Mouse (Mus musculus): ENCODE measurements at regions not wholly inside any gene's neighbourhood (a gene's known extent, or its start where the extent isn't known, plus 50 kb on each side); places are given as distances from the start of the nearest gene placed in this dataset.
"Not testable (repeated sequence)": the region's sequence is repeated elsewhere in the genome, so short reads cannot be mapped to it uniquely, and the experiment has no call there.

DNA sequence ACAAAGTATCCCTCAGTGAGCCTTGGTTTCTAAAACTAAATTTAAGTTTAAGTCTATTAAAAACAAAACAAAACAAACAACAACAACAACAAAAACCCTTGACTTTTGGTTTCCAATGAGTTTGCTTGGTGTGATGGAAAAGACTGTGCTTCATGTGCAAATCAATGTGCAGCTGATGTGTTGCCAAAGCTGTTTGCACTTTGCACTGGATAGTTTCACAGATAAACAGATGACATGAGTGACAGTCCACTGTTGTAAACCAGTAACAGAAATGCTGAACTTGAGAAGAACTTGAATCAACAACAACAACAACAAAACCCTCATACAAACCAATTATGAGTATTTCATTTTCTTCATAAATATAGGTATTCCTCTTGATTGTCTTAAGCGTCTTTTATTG lies 412.6 kb upstream of the Cntn5 start:
- H3K27ac ChIP-seq = no peak overlapping the region
- ATAC-seq (replicated peaks; ENCODE audit: low FRiP score, low read depth) (no peak), DNase-seq (ENCODE audit: low spot score) (no peak)
- 85% methylated on average over 1 of the region's 1 CpGs for WGBS
- no peaks in the 10 kb centered on the region for H3K9me3 ChIP-seq (replicated peaks; ENCODE audit: low read length)
- H3K9ac ChIP-seq (ENCODE audit: low read depth, low read length) = no peak overlapping the region
- H3K4me1 ChIP-seq (replicated peaks; ENCODE audit: insufficient read depth, low read length) = no peaks in the 10 kb centered on the region
- H3K4me2 ChIP-seq (ENCODE audit: low read length) = no peak overlapping the region
- no peaks in the 10 kb centered on the region for H3K27me3 ChIP-seq (ENCODE audit: insufficient read depth, low read length)
- no peaks in the 10 kb centered on the region for H3K36me3 ChIP-seq (ENCODE audit: insufficient read depth, low read length)
- TF ChIP-seq CTCF (IDR thresholded peaks at IDR 0.05; ENCODE audit: low read depth) = no peak
- H3K4me3 ChIP-seq (replicated peaks; ENCODE audit: low read depth, low read length) = no peak overlapping the region

DNA sequence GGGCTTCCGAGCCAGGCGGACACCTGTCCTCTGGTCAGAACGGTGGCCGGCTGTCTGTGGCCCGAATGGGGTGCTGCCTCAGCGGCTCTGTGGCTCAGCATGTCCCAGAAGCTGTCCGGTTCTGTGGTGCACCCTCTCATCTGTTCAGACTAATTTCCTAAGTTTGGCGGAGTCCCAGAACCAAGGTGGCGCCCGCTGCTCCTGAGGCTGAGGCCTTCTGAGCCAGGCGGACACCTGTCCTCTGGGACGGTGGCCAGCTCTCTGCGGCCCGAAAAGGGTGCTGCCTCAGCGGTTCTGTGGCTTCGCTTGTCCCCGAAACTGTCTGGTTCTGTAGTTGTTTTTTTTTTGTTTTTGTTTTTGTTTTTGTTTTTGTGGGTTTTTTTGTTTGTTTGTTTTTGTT lies 392.5 kb upstream of the Cntn5 start:
- not testable (repeated sequence) for ATAC-seq (replicated peaks; ENCODE audit: low FRiP score, low read depth); H3K27me3 ChIP-seq (ENCODE audit: insufficient read depth, low read length); H3K4me1 ChIP-seq (replicated peaks; ENCODE audit: insufficient read depth, low read length); H3K9me3 ChIP-seq (replicated peaks; ENCODE audit: low read length); H3K4me2 ChIP-seq (ENCODE audit: low read length); H3K9ac ChIP-seq (ENCODE audit: low read depth, low read length); DNase-seq (ENCODE audit: low spot score); H3K4me3 ChIP-seq (replicated peaks; ENCODE audit: low read depth, low read length); H3K27ac ChIP-seq; H3K36me3 ChIP-seq (ENCODE audit: insufficient read depth, low read length)
- WGBS = 90% methylated on average over 17 of the region's 17 CpGs

GRCm38 (mm10) chr9:11285135-11285534 lies 380.6 kb upstream of the Cntn5 start:
- Histone ChIP-seq H3K9ac (ENCODE audit: low read depth, low read length) (no peak overlapping the region), H3K36me3 (ENCODE audit: insufficient read depth, low read length) (no peaks in the 10 kb centered on the region), H3K4me1 (replicated peaks; ENCODE audit: insufficient read depth, low read length) (no peaks in the 10 kb centered on the region), H3K27me3 (ENCODE audit: insufficient read depth, low read length) (no peaks in the 10 kb centered on the region), H3K4me2 (ENCODE audit: low read length) (no peak overlapping the region), H3K4me3 (replicated peaks; ENCODE audit: low read depth, low read length) (no peak overlapping the region), H3K9me3 (replicated peaks; ENCODE audit: low read length) (no peaks in the 10 kb centered on the region), H3K27ac (no peak overlapping the region)
- no peak for TF ChIP-seq CTCF (IDR thresholded peaks at IDR 0.05; ENCODE audit: low read depth)
- DNase-seq (ENCODE audit: low spot score) = no peak
- no peak for ATAC-seq (replicated peaks; ENCODE audit: low FRiP score, low read depth)
- WGBS = 72% methylated on average over 4 of the region's 4 CpGs

GRCm38 (mm10) chr9:11284549-11284948 lies 380.0 kb upstream of the Cntn5 start:
- no peak overlapping the region for H3K4me2 ChIP-seq (ENCODE audit: low read length)
- H3K36me3 ChIP-seq (ENCODE audit: insufficient read depth, low read length) = no peaks in the 10 kb centered on the region
- no peak for DNase-seq (ENCODE audit: low spot score)
- no peak overlapping the region for H3K27ac ChIP-seq
- H3K4me3 ChIP-seq (replicated peaks; ENCODE audit: low read depth, low read length) = no peak overlapping the region
- no peaks in the 10 kb centered on the region for H3K9me3 ChIP-seq (replicated peaks; ENCODE audit: low read length)
- no peak for ATAC-seq (replicated peaks; ENCODE audit: low FRiP score, low read depth)
- no peak overlapping the region for H3K9ac ChIP-seq (ENCODE audit: low read depth, low read length)
- no peak for TF ChIP-seq CTCF (IDR thresholded peaks at IDR 0.05; ENCODE audit: low read depth)
- no peaks in the 10 kb centered on the region for H3K4me1 ChIP-seq (replicated peaks; ENCODE audit: insufficient read depth, low read length)
- H3K27me3 ChIP-seq (ENCODE audit: insufficient read depth, low read length) = no peaks in the 10 kb centered on the region
- WGBS = 78% methylated on average over 1 of the region's 1 CpGs

DNA sequence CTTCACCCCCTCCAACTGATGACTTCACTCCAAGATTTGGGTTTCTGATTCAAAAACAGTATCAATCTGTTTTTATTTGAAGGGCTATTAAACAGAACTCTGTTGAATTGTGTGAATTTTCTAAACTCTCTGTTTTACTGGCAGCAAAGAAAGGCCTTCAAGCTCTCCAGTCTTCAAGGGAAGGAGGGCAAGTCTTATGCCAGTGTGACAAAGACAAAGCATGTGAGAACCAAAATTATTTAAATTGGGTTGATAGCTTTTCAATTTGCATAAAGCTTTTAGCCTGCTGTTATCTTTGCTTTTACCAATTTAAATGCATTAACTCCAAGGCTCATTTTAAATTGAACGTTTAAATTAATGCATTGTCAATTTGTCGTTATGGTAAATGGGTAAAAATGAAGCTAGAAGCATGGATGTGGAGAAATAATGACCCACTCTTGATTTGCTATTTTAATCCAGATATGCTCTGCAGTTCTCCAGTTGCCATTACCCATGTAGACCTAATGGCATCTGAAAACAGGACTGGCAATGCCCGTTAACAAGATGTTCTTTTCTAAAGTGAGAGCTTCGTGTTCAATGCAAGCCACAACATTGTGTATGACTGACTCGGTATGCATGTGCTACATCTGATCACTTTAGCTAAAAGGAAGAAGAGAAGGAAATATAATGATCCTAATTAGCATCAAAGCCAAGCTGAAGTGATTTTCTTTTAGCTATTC lies 375.0 kb upstream of the Cntn5 start:
- no peak for TF ChIP-seq CTCF (IDR thresholded peaks at IDR 0.05; ENCODE audit: low read depth)
- 85% methylated on average over 5 of the region's 5 CpGs for WGBS
- H3K27ac ChIP-seq = no peak overlapping the region

DNA sequence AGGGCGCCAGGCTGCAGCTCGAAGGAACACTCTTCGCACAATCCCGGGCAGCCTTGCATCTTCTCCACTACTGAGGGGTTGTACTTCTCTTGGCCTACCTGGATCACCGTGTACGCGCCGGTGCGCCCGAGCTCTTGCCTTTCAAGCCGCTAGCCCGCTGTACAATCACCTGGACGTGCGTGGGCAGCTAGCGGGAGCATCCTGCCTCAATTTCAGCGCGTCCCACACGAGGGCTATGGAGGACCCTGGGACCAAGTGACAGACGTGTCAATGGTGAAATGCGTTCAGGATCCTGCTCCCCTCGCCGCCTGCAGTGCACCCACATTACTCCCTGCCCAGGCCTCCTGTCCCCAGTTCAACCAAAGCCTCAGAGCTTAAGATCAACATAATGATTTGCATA lies 373.2 kb upstream of the Cntn5 start:
- ATAC-seq (replicated peaks; ENCODE audit: low FRiP score, low read depth) (no peak), DNase-seq (ENCODE audit: low spot score) (no peak)
- 94% methylated on average over 22 of the region's 22 CpGs for WGBS
- H3K4me1 ChIP-seq (replicated peaks; ENCODE audit: insufficient read depth, low read length) = no peaks in the 10 kb centered on the region
- TF ChIP-seq CTCF (IDR thresholded peaks at IDR 0.05; ENCODE audit: low read depth) = no peak
- no peak overlapping the region for H3K27ac ChIP-seq
- no peaks in the 10 kb centered on the region for H3K9me3 ChIP-seq (replicated peaks; ENCODE audit: low read length)
- no peak overlapping the region for H3K9ac ChIP-seq (ENCODE audit: low read depth, low read length)
- no peak overlapping the region for H3K4me2 ChIP-seq (ENCODE audit: low read length)
- H3K27me3 ChIP-seq (ENCODE audit: insufficient read depth, low read length) = no peaks in the 10 kb centered on the region
- no peak overlapping the region for H3K4me3 ChIP-seq (replicated peaks; ENCODE audit: low read depth, low read length)
- H3K36me3 ChIP-seq (ENCODE audit: insufficient read depth, low read length) = no peaks in the 10 kb centered on the region

More for the DNA sequence above, 375.0 kb upstream of the Cntn5 start:
- ATAC-seq (replicated peaks; ENCODE audit: low FRiP score, low read depth) (no peak), DNase-seq (ENCODE audit: low spot score) (no peak)
- Histone ChIP-seq H3K4me3 (replicated peaks; ENCODE audit: low read depth, low read length) (no peak overlapping the region), H3K9me3 (replicated peaks; ENCODE audit: low read length) (no peaks in the 10 kb centered on the region), H3K27me3 (ENCODE audit: insufficient read depth, low read length) (no peaks in the 10 kb centered on the region), H3K4me2 (ENCODE audit: low read length) (no peak overlapping the region), H3K9ac (ENCODE audit: low read depth, low read length) (no peak overlapping the region), H3K36me3 (ENCODE audit: insufficient read depth, low read length) (no peaks in the 10 kb centered on the region), H3K4me1 (replicated peaks; ENCODE audit: insufficient read depth, low read length) (no peaks in the 10 kb centered on the region)

DNA sequence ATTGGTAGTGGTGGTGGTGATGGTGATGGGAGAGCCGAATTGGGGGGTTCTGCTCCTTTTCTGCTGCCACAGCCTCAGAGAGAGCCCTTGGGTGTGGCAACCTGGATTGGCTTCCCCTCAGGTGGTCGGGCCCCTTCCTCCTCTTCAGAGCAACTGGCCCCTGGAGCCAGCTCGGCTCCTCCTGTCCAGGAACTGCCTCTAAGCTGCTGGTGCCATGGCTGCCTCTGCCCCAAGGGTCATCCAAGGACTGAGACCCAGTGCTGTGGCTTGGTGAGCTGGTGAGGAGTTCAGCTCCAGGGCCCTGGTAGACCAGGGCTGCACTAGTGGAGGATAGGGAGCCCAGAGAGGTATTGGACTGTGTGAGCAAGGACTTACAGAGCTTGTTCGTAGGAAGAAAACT lies 372.4 kb upstream of the Cntn5 start:
- no peak overlapping the region for H3K4me2 ChIP-seq (ENCODE audit: low read length)
- H3K27ac ChIP-seq = no peak overlapping the region
- no peaks in the 10 kb centered on the region for H3K36me3 ChIP-seq (ENCODE audit: insufficient read depth, low read length)
- no peaks in the 10 kb centered on the region for H3K27me3 ChIP-seq (ENCODE audit: insufficient read depth, low read length)
- 79% methylated on average over 4 of the region's 4 CpGs for WGBS
- TF ChIP-seq CTCF (IDR thresholded peaks at IDR 0.05; ENCODE audit: low read depth) = no peak
- DNase-seq (ENCODE audit: low spot score) = no peak
- ATAC-seq (replicated peaks; ENCODE audit: low FRiP score, low read depth) = no peak
- no peak overlapping the region for H3K4me3 ChIP-seq (replicated peaks; ENCODE audit: low read depth, low read length)
- no peaks in the 10 kb centered on the region for H3K4me1 ChIP-seq (replicated peaks; ENCODE audit: insufficient read depth, low read length)
- H3K9me3 ChIP-seq (replicated peaks; ENCODE audit: low read length) = no peaks in the 10 kb centered on the region
- H3K9ac ChIP-seq (ENCODE audit: low read depth, low read length) = no peak overlapping the region

Data from kidney, postnatal 0 days (tissue).